Mouse (Mus musculus): ENCODE measurements around the gene Asb18. TPM values are rescaled to one million over a fixed set of nuclear protein-coding genes. Genes with fewer than 3 reads are reported as not detected.

Gene Asb18
- total RNA-seq (2015), result not detected in 2 replicates
- total RNA-seq (2017), result not detected in 2 replicates

GRCm38 (mm10) chr1:90014446-90014845 is at the start of gene Asb18:
TSS of gene Asb18 (minus strand) at chr1:90014666.
- no peak for ATAC-seq (ENCODE audit: poor library complexity, severe bottlenecking)

- no peak for ATAC-seq (ENCODE audit: poor library complexity, severe bottlenecking)
These were observed 46.1 kb upstream of the Asb18 start for GRCm38 (mm10) chr1:90060599-90060998.

DNA sequence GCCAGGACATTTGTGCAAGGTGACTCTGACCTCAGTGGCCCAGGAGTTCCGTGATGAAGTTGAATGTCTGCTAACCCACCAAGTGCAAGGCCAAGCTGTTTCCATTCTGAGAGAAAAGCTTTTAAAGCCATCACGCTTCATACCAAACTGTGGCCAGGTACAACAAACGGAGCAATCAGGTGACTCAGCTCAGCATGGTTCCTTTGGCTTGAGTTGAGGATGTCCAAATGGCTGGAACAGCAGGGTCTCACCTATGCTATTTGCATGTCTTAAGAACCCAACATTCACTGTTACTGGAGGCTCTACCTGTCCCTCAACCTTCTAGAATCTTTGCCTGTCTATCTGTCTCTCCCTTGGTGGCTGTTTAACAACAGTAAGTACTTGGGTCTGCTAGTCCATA is 45.6 kb upstream of the Asb18 start:
- no peak for ATAC-seq (ENCODE audit: poor library complexity, severe bottlenecking)

- no peak for ATAC-seq (ENCODE audit: poor library complexity, severe bottlenecking)
These were observed 40.5 kb upstream of the Asb18 start for GRCm38 (mm10) chr1:90054991-90055390.

DNA sequence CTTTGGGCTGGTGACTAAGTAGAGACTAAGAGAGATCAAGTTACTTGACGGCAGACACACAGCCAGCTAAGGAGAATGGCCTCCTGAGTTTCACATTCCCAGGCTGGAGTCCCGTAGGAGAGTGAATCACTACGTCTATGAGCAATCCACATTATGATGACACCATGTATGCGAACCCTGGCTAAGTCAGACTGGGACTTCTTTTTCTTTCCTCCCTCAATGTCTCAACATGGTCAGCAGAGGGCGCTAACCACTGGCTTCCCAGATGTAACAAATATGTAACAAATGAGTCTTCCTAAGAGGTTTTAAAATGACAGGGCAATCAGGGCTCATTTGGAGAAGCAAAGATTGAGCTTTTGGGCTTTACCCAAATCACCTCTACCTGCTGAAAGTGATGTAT is 36.9 kb upstream of the Asb18 start:
- ATAC-seq (ENCODE audit: poor library complexity, severe bottlenecking), result no peak

DNA sequence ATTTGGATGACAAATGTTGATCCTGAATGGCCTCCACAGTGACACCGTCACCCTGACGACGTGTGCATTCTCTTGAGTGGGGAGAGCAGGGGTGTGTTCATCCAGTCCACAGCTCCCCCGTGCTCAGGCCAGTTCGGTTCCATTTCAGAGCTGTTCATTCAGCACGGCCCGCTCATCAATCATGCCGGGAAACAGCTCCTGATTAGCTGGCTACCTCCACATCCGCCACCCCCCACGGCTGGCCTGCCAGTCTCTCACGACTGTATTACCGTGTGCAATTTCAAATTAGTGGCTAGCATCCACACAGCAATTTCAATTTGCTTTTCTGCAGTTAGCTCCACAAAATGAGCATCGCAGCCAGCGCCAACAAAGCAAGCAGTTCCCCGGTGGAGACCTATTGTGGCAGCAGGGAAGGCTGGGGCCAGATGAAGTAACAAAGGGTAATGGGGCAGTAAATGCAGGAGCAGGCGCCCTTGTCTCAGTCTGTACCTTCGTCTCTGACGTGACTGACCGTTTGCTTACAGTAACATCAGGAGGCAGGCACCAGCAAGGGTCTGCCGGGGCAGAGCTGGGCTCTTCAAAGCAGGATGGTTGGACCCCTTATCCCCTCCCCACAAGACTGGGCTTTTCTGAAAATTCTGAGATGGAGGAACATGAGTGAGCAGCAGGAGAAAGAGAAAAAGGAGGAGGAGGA is 35.7 kb upstream of the Asb18 start:
- no peak for ATAC-seq (ENCODE audit: poor library complexity, severe bottlenecking)

- no peak for ATAC-seq (ENCODE audit: poor library complexity, severe bottlenecking)
These were observed 13.8 kb upstream of the Asb18 start for GRCm38 (mm10) chr1:90028305-90028704.

DNA sequence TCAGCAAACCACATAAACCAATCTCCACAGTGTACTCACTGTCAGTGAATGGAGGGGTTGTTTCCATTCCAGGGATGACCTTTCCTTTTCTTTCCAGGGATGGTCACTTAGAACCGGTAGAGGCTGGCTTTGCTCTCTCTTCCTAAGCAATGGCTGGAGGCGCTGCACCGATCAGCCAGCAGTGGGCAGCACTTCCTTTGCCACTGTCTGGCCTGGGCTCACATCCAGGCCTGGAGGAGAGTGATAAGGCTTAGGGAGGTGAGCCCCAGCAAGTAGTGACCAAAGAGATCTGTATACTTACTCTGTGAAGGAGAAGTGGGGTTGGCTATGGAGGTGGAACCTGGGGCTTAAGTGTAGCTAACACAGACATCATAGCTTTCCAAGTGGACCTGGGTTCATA is 12.5 kb upstream of the Asb18 start:
- no peak for ATAC-seq (ENCODE audit: poor library complexity, severe bottlenecking)

DNA sequence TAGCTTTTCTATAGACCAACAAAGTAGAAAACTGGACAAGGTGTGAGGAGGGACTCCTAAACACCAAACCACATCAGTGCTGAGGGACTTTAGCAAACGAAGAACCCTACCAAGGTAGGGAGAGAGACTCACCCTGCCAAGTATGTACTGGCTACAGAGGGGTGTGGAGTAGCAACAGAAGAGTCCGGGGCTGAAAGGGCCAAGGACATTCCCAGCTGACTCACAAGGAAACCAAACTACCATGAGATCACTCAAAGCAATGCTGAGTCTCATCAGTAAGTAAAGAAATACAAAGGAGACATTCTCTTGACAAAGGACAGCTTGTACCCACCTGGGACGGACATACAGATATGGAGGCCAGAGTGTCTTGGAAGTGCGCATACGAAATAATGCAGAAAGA is 5.9 kb upstream of the Asb18 start:
- ATAC-seq (ENCODE audit: poor library complexity, severe bottlenecking), result no peak

GRCm38 (mm10) chr1:90018071-90018470 is 3.6 kb upstream of the Asb18 start:
- no peak for ATAC-seq (ENCODE audit: poor library complexity, severe bottlenecking)

- ATAC-seq (ENCODE audit: poor library complexity, severe bottlenecking), result no peak
These were observed 1.2 kb downstream of the Asb18 start for GRCm38 (mm10) chr1:90013273-90013672.

DNA sequence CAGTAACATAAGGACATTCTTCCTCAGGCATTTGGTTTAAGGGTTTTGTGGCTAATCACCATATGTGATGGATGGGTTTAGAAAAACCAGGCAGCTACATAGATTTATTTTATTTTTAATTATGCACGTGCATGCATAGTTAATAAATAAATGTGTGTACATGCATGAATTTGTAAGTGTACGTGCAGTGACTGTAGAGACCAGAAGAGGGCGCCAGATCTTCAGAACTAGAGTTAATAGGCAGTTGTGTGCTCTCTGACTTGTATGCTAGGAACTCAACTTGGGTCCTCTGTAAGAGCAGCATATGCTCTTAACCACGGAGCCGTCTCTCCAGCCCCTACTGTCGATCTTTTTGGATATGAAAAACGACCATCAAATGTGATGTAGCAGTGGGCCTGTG is 1.6 kb downstream of the Asb18 start:
- no peak for ATAC-seq (ENCODE audit: poor library complexity, severe bottlenecking)

- ATAC-seq (ENCODE audit: poor library complexity, severe bottlenecking), result no peak
These were observed 2.3 kb downstream of the Asb18 start for GRCm38 (mm10) chr1:90012168-90012567.

- ATAC-seq (ENCODE audit: poor library complexity, severe bottlenecking), result no peak
These were observed 4.4 kb downstream of the Asb18 start for GRCm38 (mm10) chr1:90010077-90010476.

DNA sequence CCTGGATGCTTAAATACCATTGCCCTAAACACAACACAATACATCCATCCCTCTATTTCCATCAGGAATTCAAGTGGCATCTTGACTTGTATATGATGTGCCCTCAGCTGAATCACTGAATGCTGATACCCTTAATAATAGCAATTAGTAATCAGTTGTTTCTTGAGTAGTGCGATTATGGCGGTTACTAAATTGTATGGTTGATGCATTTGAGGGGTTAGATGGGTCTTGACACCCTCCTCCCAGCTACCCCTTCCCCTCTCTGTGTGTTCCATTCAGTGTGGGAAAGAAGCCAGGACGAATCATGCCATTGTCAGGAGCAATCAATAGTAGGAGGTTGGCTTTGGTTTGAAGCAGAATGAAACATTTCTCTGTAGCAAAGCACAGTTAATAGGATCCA is 5.3 kb downstream of the Asb18 start:
- ATAC-seq (ENCODE audit: poor library complexity, severe bottlenecking), result no peak

DNA sequence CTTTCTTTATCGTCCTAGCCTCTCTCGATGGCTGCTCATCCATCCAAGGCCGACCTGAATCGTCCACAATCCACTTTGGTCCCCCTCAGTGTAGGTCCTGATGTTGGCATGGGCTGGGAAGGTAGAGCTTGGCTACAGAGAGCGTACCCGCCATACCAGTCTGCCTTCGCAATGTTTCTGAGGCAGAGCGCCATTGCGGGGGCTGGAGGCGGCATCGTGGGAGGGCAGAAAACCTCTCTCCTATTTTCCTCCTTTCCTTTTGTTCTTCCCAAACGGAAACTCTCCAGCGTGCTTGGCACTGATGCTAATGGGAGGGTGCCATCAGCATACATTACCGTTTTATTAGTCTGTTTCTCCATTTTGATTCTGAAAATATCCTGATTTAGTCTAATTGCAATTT is 7.8 kb downstream of the Asb18 start:
- no peak for ATAC-seq (ENCODE audit: poor library complexity, severe bottlenecking)

DNA sequence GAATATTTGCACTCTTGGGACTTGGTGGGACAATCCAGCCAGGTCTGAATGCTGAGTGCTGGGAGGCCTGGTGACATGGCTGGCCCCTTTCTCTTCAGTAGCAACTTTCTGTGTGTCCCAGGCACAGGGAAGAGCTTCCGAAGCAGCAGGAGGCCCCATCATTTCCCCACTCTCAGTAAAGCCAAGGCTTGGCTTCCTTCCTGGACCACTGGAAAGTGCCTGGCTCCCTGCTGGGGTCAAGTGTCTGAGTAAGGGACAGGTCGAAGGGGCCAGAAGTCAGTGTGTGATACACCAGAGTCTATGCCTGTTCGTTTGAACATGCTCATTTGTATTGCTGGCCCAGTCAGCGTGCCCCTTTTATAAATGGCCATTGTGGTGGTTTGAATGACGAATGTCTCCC is 13.5 kb downstream of the Asb18 start:
- no peak for ATAC-seq (ENCODE audit: poor library complexity, severe bottlenecking)

GRCm38 (mm10) chr1:89999858-90000257 is 14.6 kb downstream of the Asb18 start:
- ATAC-seq (ENCODE audit: poor library complexity, severe bottlenecking), result no peak

DNA sequence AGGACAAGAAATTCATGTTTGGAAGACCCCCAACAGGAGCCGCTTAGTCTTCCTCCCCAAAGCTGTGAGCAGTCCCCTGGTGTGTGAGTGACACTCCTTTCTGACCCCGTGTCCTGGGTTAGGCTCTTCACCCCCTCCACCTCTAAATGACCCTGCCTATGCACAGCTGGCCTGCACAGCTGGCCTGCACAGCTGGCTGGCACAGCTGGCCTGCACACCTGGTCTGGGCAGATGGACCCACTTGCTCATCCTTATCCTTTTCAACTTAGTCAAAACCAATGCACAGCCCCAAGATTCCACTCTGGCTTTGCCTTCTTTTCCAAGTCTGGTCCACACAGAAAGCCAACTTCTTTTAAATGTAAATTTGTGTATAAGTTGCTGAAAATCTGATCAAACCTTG is 15.8 kb downstream of the Asb18 start:
- no peak for ATAC-seq (ENCODE audit: poor library complexity, severe bottlenecking)

DNA sequence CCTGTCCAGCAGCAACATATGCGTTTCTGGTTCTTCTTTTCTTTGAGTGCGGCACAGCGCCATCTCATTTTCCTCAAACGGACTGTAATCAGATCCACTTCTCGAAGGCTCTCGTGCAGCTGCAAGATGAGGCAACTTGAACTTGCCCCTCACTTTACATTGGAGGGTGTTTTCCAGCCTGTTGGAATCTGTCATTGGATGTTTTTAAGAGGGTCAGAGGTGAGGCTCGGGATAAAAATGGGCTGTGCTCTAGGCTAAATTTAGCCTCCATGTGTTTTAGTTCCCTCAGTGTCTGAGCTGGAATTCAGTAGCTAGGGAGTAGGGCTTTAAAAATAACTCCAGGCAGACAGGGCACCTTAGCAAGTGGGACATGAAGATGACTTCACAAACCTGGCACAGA is 16.4 kb downstream of the Asb18 start:
- no peak for ATAC-seq (ENCODE audit: poor library complexity, severe bottlenecking)

DNA sequence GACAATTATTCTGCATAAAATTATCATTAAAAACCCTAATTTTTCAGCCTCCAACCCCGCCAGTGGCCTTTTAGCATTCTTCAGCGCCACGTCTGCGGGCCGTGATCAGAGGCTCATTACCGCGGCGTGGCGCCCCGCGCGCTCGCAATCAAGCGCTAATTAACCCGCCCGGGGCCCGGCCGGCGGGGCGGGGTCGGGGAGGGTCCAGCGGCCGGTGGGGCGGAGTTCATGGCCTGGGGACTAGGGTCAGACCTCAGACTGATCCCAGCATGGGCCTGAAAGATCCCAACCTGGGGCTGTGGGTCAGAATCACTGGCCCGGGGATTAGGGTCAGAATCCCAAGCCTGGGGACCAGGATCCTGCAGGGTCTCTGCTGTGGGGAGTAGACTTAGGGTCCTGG is 22.2 kb downstream of the Asb18 start:
- ATAC-seq (ENCODE audit: poor library complexity, severe bottlenecking), result no peak

DNA sequence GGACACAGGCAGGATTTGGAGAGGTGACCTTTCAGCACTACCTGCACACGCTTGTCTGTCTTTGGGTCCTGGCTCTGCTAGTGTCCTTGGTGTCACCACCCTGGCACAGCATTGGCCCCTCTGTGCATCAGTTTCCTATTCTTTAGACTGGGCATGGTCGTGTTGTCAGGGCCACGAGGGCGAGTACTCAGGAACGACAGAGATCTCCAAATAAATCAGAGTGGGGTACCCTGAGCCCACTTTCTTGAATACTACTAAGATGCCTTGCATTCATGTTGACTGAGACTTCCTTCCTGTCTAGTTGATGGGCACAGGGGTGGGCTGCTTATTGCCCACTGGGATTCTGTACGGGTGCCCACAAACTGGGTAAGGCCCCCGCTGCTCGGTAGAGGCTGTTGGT is 37.2 kb downstream of the Asb18 start:
- ATAC-seq (ENCODE audit: poor library complexity, severe bottlenecking), result no peak

DNA sequence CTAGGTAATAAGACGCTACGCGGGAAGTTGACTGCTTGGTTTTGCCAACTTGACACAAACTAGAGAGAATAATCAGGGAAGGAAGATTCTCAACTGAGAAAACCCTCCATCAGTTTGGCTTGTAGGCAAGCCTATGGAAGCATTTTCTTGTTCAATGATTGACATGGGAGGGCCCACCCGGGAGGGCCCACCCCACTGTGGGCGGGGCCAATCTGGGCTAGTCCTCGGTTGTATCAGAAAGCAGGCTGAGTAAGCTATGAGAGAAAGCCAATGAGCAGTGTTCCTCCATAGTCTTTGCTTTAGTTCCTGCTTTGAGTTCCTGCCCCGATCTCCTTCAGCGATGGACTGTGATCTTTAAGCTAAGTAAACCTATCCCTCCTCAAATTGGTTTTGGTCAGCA is 38.1 kb downstream of the Asb18 start:
- no peak for ATAC-seq (ENCODE audit: poor library complexity, severe bottlenecking)

Measured in megakaryocyte, adult 5-6 weeks (primary cell).